Mouse (Mus musculus) spleen, adult 18-20 months (tissue): ENCODE results near the gene Iqgap2.

ENCODE experiments used
- DNase-seq, 2 experiments: peaks; one replicate each; pipeline ENCODE4 v3.0.0; 2022; ENCODE audit warnings: mixed read lengths in 2 of 2

Gene Iqgap2

GRCm38 (mm10) chr13:95697874-95698273 is 193.8 kb downstream of the Iqgap2 start:
- no peak for DNase-seq

DNA sequence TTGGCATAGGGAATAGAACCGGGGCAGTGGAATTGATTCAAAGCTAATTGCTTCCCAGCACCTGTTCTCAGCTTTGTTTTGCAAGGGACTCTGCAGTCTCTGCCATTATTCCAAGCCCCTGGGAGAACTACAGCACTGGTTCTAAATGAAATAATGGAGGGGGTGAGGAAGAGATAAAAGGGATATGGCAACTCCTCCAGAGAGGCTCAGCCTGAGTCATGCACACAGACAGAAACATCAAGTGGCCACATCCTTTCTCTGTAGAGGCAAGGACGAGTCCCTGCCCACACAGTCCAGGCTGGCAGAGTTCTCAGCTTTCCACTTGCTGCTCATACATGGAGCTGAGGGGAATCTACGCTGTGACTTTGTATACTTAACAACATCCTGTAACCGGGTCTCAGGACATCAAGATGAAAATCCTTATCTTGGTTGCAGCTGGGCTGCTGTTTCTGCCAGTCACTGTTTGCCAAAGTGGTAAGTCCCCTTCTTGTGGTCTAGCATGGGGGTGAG is 195.0 kb downstream of the Iqgap2 start, which contains the start of gene F2rl2:
Gene F2rl2, plus strand, starts transcription at position 200 of the 510 bp plus-strand sequence.
- no peak for DNase-seq

DNA sequence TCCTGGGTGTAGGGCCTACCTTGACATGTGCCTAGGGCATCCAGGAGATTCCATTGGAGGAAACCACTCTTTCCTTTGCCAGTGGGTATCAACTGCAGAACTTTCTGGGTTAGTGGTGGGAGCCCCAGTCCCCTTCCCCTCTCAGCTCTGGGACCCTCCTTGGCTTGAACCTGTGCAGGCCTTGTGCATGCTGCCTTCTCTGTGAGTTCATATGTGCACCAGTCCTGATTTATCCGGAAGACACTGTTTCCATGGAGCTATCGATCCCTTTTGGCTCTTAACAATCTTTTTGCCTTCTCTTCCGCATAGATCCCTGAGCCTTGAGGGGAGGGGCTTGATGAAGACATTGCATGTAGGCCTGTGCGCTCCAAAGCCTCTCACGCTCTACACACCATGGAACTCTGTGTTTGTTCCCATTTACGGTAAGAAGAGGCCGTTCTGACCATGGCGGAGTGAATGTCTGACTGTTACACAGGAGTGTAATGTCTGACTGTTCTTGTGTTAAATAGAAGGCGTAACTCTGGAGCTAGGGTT is 195.5 kb downstream of the Iqgap2 start:
- no peak for DNase-seq

DNA sequence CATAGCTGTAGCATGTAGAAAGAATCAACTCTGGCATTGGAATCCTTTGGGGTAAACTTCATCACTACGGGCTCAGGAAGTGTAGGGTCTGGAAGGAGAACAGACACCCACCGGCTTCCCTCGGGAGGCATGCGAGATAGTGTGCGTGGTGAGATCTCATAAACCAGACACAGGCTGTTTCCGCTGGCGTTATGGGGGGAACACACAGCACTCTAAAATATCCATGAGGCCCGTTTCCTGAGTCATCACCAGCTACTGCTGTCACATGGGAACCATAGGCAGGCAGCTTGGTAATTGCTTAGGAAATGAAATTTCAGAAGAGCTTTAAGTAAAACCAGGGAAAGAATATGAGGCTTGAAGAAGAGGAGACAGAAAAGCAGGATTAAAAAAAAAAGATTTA is 199.5 kb downstream of the Iqgap2 start:
- no peak for DNase-seq

DNA sequence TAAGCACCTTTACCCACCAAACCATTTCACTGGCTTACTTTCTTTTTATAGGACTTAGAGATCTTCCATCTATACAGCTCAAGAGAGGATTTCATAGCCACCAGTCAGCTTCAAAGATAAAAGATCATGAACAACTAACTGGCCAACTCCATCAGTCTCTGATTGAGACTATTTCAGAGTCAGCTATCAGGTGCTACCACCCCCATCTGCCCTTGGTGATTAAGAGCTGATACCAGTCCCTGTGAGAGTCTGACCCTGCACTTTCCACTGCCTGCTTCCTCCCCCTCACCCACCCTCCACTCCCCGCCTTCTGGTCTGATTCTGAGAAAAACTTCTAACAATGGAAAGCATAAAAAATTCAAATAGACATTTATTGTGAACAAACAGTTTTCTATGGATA is 203.1 kb downstream of the Iqgap2 start:
- DNase-seq: no peak

DNA sequence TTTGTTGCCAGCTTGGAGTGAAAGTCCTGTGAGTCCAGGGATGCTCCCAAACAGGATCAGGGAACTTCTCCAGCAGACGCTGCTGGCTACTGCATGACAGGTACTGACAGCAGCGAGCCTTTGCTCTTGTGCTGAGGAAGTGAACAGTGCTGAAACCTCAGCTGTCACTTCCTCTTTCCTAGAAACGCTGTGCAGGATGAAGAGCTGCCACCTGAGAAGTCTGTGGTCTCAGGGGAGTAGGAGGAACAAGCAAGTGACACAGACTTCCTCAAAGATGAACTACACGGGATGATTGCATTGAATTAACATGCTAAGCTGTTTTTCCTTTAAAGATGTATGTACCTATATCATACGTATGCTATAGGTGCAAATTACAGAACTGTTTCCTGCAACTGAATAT is 206.0 kb downstream of the Iqgap2 start:
- peak; percentile 31 to 49 for DNase-seq

DNA sequence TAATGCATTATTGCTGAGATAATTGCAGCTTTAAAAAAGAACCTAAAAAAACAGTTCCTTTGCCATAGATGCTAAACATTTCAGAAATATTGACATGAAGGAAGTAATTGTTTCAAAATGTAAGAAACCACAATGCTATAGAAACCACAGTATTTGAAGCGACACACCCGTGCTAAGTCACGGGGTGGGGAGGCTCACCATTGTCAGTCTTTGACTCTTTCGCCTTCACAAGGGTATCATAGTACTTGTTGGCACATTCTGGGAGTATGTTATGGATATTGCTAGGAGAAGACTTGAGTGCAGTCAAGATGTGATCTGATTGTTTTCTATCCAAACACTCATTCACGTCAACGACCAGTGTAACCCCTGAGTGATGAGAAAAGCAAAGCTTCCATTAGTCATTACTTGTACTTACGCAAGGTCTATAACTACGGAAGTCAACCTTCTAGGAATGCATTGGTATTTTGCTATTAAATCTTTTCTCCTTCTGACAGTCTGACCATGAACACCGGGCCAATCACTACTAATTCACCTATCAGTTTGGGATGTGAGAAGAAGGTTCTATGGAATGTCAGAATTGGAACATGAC is 207.0 kb downstream of the Iqgap2 start:
- no peak for DNase-seq

DNA sequence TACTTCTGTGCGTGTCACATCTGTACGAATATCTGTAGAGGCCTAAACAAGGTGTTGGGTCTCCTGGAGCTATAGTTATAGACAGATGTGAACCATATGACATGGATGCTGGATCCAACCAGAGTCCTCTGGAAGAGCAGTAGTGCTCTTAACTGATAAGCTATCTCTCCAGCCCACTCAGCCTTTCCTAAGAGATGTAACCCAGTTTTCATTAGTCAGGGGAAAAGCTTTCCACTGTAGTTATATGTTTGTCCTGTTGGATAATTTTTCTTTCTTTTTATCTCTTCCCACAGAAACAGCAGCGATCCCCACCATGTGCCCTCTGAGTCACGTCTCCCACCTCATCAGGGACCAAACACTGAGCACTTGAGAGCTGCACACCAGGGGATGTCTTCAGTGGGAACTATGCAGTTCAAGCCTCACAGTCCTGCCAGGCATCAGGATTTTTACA is 212.2 kb downstream of the Iqgap2 start:
- DNase-seq: no peak

GRCm38 (mm10) chr13:95679078-95679477 is 212.6 kb downstream of the Iqgap2 start:
- DNase-seq: no peak

DNA sequence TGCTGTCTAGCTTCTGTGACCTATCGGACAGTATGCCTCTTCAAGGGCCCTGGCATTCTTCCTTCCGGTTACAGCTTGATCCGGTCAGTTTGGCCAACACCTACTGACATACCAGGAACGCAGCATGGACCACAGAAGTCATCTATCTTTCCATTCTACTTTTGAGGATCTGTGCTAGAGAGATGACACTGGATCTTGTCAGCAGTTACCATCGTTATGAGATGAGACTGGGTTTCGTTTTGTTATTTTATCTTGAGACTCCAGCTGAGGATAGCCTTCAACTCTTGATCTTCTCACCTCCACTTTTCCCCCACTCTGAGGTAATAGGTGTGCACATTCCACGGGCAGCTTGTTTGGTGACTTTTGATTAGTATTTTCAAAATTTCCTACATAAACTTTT is 219.3 kb downstream of the Iqgap2 start:
- DNase-seq: no peak

GRCm38 (mm10) chr13:95671108-95671897 is 220.4 kb downstream of the Iqgap2 start:
- no peak for DNase-seq

DNA sequence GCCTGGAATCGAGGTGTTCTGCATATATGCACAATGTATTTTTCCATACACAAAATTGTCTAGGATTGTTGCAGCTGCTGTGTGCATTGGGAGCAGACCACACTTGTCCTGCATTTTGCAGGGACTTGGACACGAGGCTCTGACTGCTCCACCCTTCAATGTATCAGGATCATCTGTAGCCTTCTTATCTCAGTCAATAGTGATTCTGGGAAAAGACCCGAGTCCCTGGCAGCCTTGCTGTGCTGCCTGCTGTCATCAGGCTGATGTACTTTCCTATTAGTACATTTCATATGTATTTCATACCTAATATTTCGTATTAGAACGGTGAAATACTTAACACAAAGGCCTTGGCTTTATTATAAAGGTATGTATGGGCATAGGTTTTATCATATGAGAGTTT is 221.2 kb downstream of the Iqgap2 start:
- no peak for DNase-seq

DNA sequence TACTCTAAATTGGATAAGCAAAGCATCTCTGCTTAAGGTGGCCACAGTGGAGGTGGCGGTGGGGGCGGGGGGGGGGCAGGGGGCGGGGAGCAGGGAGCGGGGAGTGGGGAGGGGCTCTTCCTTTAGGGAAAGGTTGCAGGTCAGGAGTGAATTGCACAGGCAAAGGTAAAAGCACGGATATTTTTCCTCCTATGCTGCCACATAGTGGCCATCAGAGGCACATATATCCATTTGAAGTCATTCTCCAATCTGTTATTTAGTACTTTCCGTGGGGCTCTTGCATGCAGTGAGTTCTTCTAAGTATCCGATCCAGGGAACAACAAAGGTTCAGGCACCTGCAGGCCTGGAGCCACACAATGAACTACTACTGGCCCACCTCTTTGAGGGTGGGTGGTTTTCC is 224.5 kb downstream of the Iqgap2 start:
- no peak for DNase-seq

DNA sequence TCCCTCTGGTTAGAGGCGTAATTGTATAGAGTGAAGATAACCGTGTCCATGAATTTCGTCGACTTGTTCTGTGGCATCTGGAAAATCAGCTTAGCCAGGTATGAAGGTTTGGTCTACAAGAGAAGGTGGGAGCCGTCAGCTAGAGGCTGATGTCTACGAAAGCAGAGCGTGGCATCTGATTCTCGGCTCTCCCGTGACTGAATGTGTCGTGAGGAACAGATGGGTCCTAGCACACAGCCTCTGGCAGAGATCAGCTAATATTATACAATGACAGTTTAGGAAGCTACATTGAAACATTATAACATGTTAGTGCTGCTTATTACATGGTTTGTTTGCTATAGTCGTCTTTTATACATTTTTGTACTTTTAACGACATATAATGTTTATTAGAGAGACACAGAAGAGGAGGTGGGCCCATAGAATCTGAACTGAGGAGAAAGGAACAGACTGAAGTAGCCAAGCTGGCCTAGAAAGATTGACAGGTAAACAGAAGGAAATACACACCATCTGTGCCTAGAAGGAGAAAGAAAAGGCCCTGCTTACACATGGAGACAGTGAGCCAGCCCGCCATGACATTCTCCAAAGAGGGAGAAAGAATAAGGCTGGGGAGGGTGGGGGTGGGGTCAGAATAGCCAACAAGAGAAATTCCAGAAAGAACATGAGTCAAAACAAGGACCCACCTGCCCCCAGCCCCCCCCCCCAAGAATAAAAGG is 225.9 kb downstream of the Iqgap2 start:
- no peak for DNase-seq

GRCm38 (mm10) chr13:95663834-95664233 is 227.9 kb downstream of the Iqgap2 start:
- no peak for DNase-seq

DNA sequence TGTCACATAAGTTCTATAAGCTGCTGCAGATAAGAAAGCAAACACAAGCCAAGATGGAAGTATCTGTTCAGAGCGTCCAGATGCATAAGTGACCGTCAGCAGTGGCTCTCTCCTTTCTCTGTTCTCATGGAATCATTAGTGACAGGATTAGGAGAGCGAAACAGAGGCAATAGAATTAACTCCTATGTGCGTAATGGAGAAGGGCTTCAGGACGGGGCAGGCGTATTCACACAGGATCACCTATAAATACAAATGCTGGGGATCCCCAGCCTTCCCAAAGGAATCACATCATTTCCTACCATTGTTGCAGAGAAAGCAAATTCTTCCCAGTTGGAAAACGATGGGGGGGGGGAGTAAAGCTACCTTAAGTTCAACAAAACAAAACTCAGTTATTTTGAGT is 232.3 kb downstream of the Iqgap2 start:
- no peak for DNase-seq

DNA sequence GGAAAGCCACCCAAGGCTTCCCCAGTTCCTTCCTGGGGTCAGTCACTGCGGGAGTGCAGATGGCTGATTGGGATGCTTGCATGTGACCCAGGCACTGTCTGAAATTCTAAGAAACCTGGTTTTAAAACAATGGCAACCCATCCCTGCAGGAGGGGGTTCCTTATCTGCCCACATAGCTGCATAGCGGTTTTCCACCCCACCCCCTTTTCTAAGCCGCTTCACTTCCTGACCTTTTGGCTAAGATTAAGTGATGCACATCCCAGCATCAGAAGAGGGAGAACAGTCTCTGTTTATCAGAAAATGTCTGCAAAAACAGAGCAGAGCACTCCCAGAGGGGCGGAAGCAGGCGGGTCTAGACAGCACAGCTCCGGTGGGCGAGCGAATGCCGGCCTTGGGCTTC is 234.6 kb downstream of the Iqgap2 start:
- DNase-seq: no peak

DNA sequence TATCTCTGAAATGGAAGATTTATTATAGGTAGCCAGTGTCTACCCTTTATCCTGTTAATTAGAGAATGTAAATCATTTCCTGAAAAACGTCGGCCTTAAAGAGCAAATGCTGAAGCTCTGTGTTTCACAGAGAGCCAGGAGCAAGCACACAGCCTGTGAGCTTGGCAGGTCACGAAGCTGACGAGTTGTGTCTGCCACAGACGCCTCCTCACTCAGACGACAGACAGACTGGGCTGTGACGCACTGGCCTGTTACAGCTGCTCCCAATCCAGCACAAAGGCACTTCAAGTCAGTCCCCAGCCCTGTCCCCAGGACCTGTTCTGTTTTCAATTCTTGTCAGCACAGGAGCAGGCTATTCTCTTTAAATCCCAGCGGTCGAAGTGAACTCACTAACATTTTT is 236.4 kb downstream of the Iqgap2 start:
- DNase-seq: no peak

DNA sequence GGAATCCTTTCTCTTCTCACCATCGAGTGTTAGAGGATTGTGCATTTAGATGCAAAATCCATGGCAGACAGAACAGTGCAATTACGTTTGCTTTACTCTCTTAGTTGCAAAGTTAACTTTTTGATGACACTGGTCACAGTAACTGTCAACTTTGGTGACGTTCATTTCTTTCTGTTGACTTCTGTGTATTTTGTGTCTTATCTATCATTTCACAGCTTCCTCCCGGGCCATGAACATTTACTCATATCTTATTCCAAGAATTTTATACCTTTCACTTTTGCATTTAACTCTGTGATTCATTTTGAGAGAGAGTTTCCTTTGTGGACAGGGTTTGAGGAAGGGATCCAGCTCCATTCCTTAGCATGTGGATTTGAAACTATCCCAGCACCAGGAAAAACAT is 238.0 kb downstream of the Iqgap2 start:
- DNase-seq: no peak

DNA sequence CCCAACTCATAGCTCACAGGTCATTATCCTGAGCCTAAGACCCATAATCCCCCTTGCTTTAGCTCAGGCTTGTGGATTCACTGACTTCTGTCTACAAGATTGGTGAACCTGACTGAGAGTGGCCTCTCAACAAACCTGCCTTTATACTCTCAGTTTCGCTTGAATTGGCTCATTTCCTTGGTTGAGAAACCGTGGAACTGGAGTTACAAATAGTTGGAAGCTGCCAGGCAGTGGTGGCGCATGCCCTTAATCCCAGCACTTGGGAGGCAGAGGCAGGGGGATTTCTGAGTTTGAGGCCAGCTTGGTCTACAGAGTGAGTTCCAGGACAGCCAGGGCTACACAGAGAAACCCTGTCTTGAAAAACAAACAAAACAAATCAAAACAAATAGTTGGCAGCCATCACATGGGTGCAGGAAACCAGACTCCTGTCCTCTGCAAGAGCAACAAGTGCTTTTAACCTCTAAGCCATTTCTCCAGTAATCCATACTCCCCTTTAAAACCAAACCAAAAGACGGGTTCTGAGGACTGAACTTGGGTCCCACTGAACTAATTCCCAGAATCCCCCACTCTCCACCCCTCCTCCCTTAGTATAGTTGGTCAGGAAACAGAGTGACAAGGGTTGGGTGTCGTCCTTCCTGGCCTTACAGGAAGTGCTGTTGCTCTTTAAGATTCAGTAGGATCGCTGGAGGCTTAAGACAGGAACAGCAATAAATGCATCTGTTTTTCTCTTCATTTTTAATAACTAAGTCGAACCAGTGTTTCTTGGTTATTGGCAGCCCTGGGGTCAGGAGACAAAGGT is 239.7 kb downstream of the Iqgap2 start:
- DNase-seq: no peak

DNA sequence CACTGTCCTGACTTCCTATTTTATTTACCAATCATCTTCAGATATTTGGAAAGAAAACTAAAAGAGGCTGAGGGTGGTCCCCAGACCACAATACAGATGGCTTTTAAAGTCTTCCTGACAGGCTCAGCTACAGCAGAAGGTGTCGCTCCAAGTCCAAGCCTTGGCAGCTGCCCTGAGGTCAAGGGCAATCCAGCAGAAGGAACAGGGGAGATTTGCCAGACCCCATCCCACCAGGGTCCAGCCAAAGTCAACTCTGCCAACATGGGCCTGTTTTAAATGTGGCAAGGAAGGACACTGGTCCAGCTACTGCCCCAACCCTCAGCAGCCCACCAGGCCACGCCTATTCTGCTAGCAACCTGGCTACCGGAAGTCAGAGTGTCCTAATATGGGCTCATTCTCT is 241.8 kb downstream of the Iqgap2 start:
- DNase-seq: no peak

DNA sequence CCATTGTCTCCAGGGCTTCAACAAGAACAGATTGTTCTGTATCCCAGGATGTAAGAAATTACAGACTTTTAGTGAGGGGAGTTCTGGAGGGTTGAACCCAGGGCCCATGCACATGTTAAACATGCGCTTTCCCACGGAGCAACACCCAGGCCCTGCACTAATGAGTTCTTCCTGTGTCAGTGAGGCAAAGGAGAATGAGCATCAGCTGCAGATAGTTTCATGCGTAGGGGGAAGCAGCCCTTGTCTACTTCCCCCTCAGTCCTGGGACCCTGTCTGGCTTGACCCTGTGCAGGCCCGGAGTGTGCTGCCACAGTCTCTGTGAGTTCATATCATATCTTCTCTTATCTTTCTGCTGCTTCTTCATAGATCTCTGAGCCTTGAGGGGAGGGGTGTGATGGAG is 244.5 kb downstream of the Iqgap2 start:
- DNase-seq: no peak

- no peak for DNase-seq
Observed at GRCm38 (mm10) chr13:95646687-95647111, 245.0 kb downstream of the Iqgap2 start.
